Mouse (Mus musculus): ENCODE data around the gene Zfp281.

GRCm38 (mm10) chr1:136624146-136625018 is at the start of gene Zfp281:
- TF ChIP-seq CTCF (conservative IDR thresholded peaks at IDR 0.05; ENCODE audit: insufficient read depth, insufficient read length, low read depth, low read length) (no peak), POLR2A (IDR thresholded peaks at IDR 0.05; ENCODE audit: low read depth, low read length) (no peak)

All from kidney, adult 2 months (tissue).